Mouse (Mus musculus): ENCODE data around the gene Atp6ap1. TPM values are rescaled to one million over a fixed set of nuclear protein-coding genes. Genes with fewer than 3 reads are reported as not detected.

The Atp6ap1 gene
- total RNA-seq, 2 experiments from 2014 or later, result 130 to 139 TPM

GRCm38 (mm10) chrX:74299721-74300120 is 2.8 kb downstream of the Atp6ap1 start:
- DNase-seq, result no peak

- peak; percentile 75 to 88 for DNase-seq
These were observed 8.2 kb downstream of the Atp6ap1 start, which contains the start of gene Gdi1 for GRCm38 (mm10) chrX:74304867-74305700. Gene Gdi1 (plus strand): TSS chrX:74304998.

GRCm38 (mm10) chrX:74312540-74313464 is 15.9 kb downstream of the Atp6ap1 start, which contains the start of gene Fam50a:
Gene Fam50a (plus strand): TSS chrX:74313033.
- peak; percentile 88 to 94 for DNase-seq

- peak; percentile 68 to 77 for DNase-seq
These were observed 31.8 kb downstream of the Atp6ap1 start, which contains the start of gene Plxna3 for GRCm38 (mm10) chrX:74328725-74329161. Gene Plxna3 (plus strand): TSS chrX:74329066.

GRCm38 (mm10) chrX:74329215-74329671 is 32.3 kb downstream of the Atp6ap1 start:
- DNase-seq, result no peak

GRCm38 (mm10) chrX:74330166-74330930 is 33.5 kb downstream of the Atp6ap1 start:
- no peak for DNase-seq

- DNase-seq, result no peak
These were observed 56.0 kb downstream of the Atp6ap1 start for GRCm38 (mm10) chrX:74352645-74353466.

GRCm38 (mm10) chrX:74353467-74353770 is 56.5 kb downstream of the Atp6ap1 start, which contains the start of gene Lage3:
Gene Lage3 (minus strand): TSS chrX:74353618.
- peak; percentile 85 to 88 for DNase-seq

Small RNA genes within 50 kb of the gene (microRNA-seq; reads per million reads assigned to microRNA genes)
- gene Mir7091, result 0 to 0.27 reads per million in 2 experiments
- gene Mir7092, result 0 reads per million in 2 experiments

Other genes with a start within 250 kb of the Atp6ap1 start
- not detected for gene Opn1mw, start 169.6 kb upstream of the Atp6ap1 start, total RNA-seq (2021)
- 10 to 100 TPM; 25.7 to 30.4 TPM for gene Mecp2, start 161.7 kb upstream of the Atp6ap1 start, total RNA-seq (2021)
- gene Tex28, start 129.3 kb upstream of the Atp6ap1 start, total RNA-seq (2021), result not detected
- gene Tktl1, start 119.8 kb upstream of the Atp6ap1 start, total RNA-seq (2021), result not detected
- gene Flna, start 47.3 kb upstream of the Atp6ap1 start, total RNA-seq (2021), result 10 to 100 TPM; 85.9 to 91.8 TPM
- gene Emd, start 42.4 kb upstream of the Atp6ap1 start, total RNA-seq (2021), result 10 to 100 TPM; 31.0 to 35.2 TPM
- 100 to 1,000 TPM; 240 to 275 TPM for gene Rpl10, start 26.3 kb upstream of the Atp6ap1 start, total RNA-seq (2021)
- 10 to 100 TPM; 45.4 to 47.6 TPM for gene Taz, start 15.2 kb upstream of the Atp6ap1 start, total RNA-seq (2021)
- gene Dnase1l1, start 14.8 kb upstream of the Atp6ap1 start, total RNA-seq (2021), result 10 to 100 TPM; 17.7 to 23.5 TPM
- 10 to 100 TPM; 50.9 to 66.5 TPM for gene Gdi1, start 7.9 kb downstream of the Atp6ap1 start, total RNA-seq (2021)
- 10 to 100 TPM; 23.9 to 27.7 TPM for gene Fam50a, start 15.9 kb downstream of the Atp6ap1 start, total RNA-seq (2021)
- under 1 TPM; 0.40 to 0.93 TPM for gene Plxna3, start 32.0 kb downstream of the Atp6ap1 start, total RNA-seq (2021)
- 10 to 100 TPM; 26.8 to 29.0 TPM for gene Lage3, start 56.5 kb downstream of the Atp6ap1 start, total RNA-seq (2021)
- gene Ubl4a, start 76.1 kb downstream of the Atp6ap1 start, total RNA-seq (2021), result 10 to 100 TPM; 76.0 to 77.9 TPM
- gene Slc10a3, start 76.3 kb downstream of the Atp6ap1 start, total RNA-seq (2021), result 1 to 10 TPM; 4.5 to 5.1 TPM
- gene Fam3a, start 96.2 kb downstream of the Atp6ap1 start, total RNA-seq (2021), result 10 to 100 TPM; 19.2 to 20.7 TPM
- gene Ikbkg, start 96.2 kb downstream of the Atp6ap1 start, total RNA-seq (2021), result 10 to 100 TPM; 44.7 to 51.0 TPM
- gene G6pdx, start 132.1 kb downstream of the Atp6ap1 start, total RNA-seq (2021), result 10 to 100 TPM in 1 of 2 experiments, 1 to 10 TPM in 1; 5.8 to 10.6 TPM
- gene Gm6880, start 184.3 kb downstream of the Atp6ap1 start, total RNA-seq (2021), result not detected

Measured in heart, adult 18-20 months (tissue).